Comparison of ENCODE assay signal across 8 mouse cellular contexts in the genomic region with DNA sequence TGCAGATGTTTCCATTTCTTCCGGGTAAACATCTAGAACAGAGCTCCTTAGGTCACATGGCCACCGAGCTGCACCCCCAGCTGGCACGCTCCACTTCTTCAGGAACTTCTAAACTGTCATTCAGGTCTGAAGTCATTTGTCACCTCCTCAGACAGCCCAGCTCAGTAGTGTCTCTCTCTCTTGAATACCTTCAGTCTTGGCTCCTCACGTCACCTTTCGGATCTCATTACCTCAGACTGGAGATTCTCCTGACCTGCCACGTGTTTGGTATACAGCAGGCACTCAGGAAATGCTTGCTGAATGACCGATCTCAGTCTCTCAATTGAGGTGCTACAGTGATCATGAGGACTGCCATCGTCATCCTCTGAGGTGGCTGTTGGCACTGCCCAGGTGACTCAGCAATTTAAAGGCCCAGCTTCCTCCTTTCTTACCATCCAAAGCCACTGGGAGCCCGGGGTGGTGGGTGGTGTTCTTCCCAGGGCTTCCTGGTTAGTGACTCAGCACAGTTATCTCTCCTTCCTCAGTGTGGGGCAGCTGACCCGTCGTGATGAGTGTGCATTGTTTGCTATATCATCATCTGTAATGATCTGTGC. TPM values are rescaled to one million over a fixed set of nuclear protein-coding genes. Genes with fewer than 3 reads are reported as not detected.
DNase-seq lines count a peak whose midpoint lies in the region; ATAC-seq and TF ChIP-seq lines count a peak whose summit lies in the region.

No protein-coding gene starts in this region.

- H3K4me3 ChIP-seq in gastrocnemius, adult 2 months, result no peak overlapping the region
- peak overlapping the region; percentile 51 for H3K4me3 ChIP-seq in liver, embryonic 12.5 days
- no peak overlapping the region for H3K4me3 ChIP-seq in forebrain, embryonic 13.5 days
- no peak overlapping the region for H3K4me3 ChIP-seq in hindbrain, embryonic 11.5 days (ENCODE audit: low read depth, low read length)

- intact Hi-C loops in gastrocnemius, adult 2 months (cut with DNase I), result loop anchor here (5.0 kb wide), 1 partner anchor 35 kb away; no protein-coding TSS in a partner anchor

- no peak for TF ChIP-seq CTCF in gastrocnemius, adult 2 months (IDR thresholded peaks at IDR 0.05)

- H3K27ac ChIP-seq in gastrocnemius, adult 2 months, result peak overlapping the region; percentile 59; the same call in 1 of the 2 replicates
- peak overlapping the region; percentile 93 for H3K27ac ChIP-seq in liver, embryonic 12.5 days
- no peak overlapping the region for H3K27ac ChIP-seq in forebrain, embryonic 13.5 days
- H3K27ac ChIP-seq in hindbrain, embryonic 11.5 days (ENCODE audit: low read depth, low read length), result no peak overlapping the region

- no peaks in the 10 kb centered on the region for H3K27me3 ChIP-seq in liver, embryonic 12.5 days (replicated peaks)
- no peaks in the 10 kb centered on the region for H3K27me3 ChIP-seq in forebrain, embryonic 13.5 days
- H3K27me3 ChIP-seq in hindbrain, embryonic 11.5 days (ENCODE audit: control insufficient read depth, insufficient read depth, low read length), result no peaks in the 10 kb centered on the region

- H3K4me1 ChIP-seq in liver, embryonic 12.5 days, result peaks cover 65% of the 10 kb centered on the region
- H3K4me1 ChIP-seq in forebrain, embryonic 13.5 days, result 0 out of 2 replicates have a peak, but pooled peaks cover 9% of the 10 kb centered on the region
- peaks cover 6% of the 10 kb centered on the region for H3K4me1 ChIP-seq in hindbrain, embryonic 11.5 days (replicated peaks; ENCODE audit: control insufficient read depth, insufficient read depth, low read length)

- ATAC-seq in liver, embryonic 12.5 days, result peak; percentile 96
- ATAC-seq in forebrain, embryonic 13.5 days, result no peak
- ATAC-seq in hindbrain, embryonic 11.5 days (ENCODE audit: low FRiP score), result no peak

- H3K36me3 ChIP-seq in liver, embryonic 12.5 days, result 0 out of 2 replicates have a peak, but pooled peaks cover 3% of the 10 kb centered on the region
- no peaks in the 10 kb centered on the region for H3K36me3 ChIP-seq in forebrain, embryonic 13.5 days (ENCODE audit: poor library complexity, severe bottlenecking)
- H3K36me3 ChIP-seq in hindbrain, embryonic 11.5 days (ENCODE audit: control insufficient read depth, insufficient read depth, low read length), result no peaks in the 10 kb centered on the region

- 22% methylated on average over 11 of the region's 11 CpGs for WGBS in liver, embryonic 12.5 days (ENCODE audit: insufficient replicate concordance)
- WGBS in forebrain, embryonic 13.5 days, result 89% methylated on average over 11 of the region's 11 CpGs
- 85% methylated on average over 11 of the region's 11 CpGs for WGBS in hindbrain, embryonic 11.5 days

- peak overlapping the region; percentile 63 for H3K9ac ChIP-seq in liver, embryonic 12.5 days
- no peak overlapping the region for H3K9ac ChIP-seq in forebrain, embryonic 13.5 days
- H3K9ac ChIP-seq in hindbrain, embryonic 11.5 days (ENCODE audit: low read depth, low read length), result no peak overlapping the region

- H3K9me3 ChIP-seq in liver, embryonic 12.5 days (replicated peaks), result peaks cover 6% of the 10 kb centered on the region; the same call in 1 of the 2 replicates
- peaks cover 5% of the 10 kb centered on the region; the same call in 1 of the 2 replicates for H3K9me3 ChIP-seq in forebrain, embryonic 13.5 days (replicated peaks)
- H3K9me3 ChIP-seq in hindbrain, embryonic 11.5 days (ENCODE audit: control insufficient read depth, low read length), result peaks cover 3% of the 10 kb centered on the region; the same call in 1 of the 2 replicates

- H3K4me2 ChIP-seq in liver, embryonic 12.5 days, result peak overlapping the region; percentile 67
- no peak overlapping the region for H3K4me2 ChIP-seq in forebrain, embryonic 13.5 days
- no peak overlapping the region for H3K4me2 ChIP-seq in hindbrain, embryonic 11.5 days (replicated peaks; ENCODE audit: low read depth, low read length)

- DNase-seq in gastrocnemius, adult 2 months, result no peak
- no peak for DNase-seq in gastrocnemius, adult 8-10 months (ENCODE audit: low spot score in 2 of 2)
- peak; percentile 54 for DNase-seq in T-cell, adult 2 months (ENCODE audit: low spot score)
- DNase-seq in spleen, postnatal 14 days (ENCODE audit: low spot score in 2 of 2), result peak; percentile 36
- no peak for DNase-seq in ovary, postnatal 10 days (ENCODE audit: low spot score)
- DNase-seq in hindbrain, embryonic 11.5 days (ENCODE audit: low spot score), result no peak

RNA-seq across cellular contexts. Expression of a gene that starts 19.9 kb away (rescaled TPM):
- total RNA-seq in gastrocnemius, adult 2 months (2021), result 1 to 10 TPM; 4.1 to 6.2 TPM
- total RNA-seq in gastrocnemius, adult 8-10 months (2022), result 1 to 10 TPM; 4.6 to 6.2 (median 5.1) TPM
- 20.9 and 21.8 TPM in 2 replicates for polyA plus RNA-seq in liver, embryonic 12.5 days (2016; fragmentation: Nextera tagmentation; extraction: Ambion mirVana)
- polyA plus RNA-seq in forebrain, embryonic 13.5 days (2015; fragmentation: Nextera tagmentation; extraction: Ambion mirVana), result 86.5 and 92.2 TPM in 2 replicates
- polyA plus RNA-seq in hindbrain, embryonic 11.5 days (2014; fragmentation: Nextera tagmentation; extraction: Ambion mirVana), result 38.3 and 48.8 TPM in 2 replicates

RNA-seq across cellular contexts. Expression of a gene that starts 43.6 kb away (rescaled TPM):
- total RNA-seq in gastrocnemius, adult 2 months (2021), result 10 to 100 TPM in 1 of 2 experiments, 1 to 10 TPM in 1; 7.1 to 11.9 TPM
- total RNA-seq in gastrocnemius, adult 8-10 months (2022), result 1 to 10 TPM; 7.2 to 9.5 (median 8.8) TPM
- polyA plus RNA-seq in liver, embryonic 12.5 days (2016; fragmentation: Nextera tagmentation; extraction: Ambion mirVana), result 5.0 and 5.6 TPM in 2 replicates
- 5.8 and 6.1 TPM in 2 replicates for polyA plus RNA-seq in forebrain, embryonic 13.5 days (2015; fragmentation: Nextera tagmentation; extraction: Ambion mirVana)
- 0.71 and 0.76 TPM in 2 replicates for polyA plus RNA-seq in hindbrain, embryonic 11.5 days (2014; fragmentation: Nextera tagmentation; extraction: Ambion mirVana)

Comparison
In these comparisons a context has a peak if more than half of its experiments do, and no peak if none do; other contexts are left out.
1. DNase-seq: peak in T-cell, adult 2 months (single experiment) and spleen, postnatal 14 days (2 of 2); none in gastrocnemius, adult 2 months (single experiment), gastrocnemius, adult 8-10 months (0 of 2), ovary, postnatal 10 days (single experiment) and hindbrain, embryonic 11.5 days (single experiment).
2. H3K27ac ChIP-seq: peak in gastrocnemius, adult 2 months (single experiment) and liver, embryonic 12.5 days (single experiment); none in forebrain, embryonic 13.5 days (single experiment) and hindbrain, embryonic 11.5 days (single experiment).